Mouse (Mus musculus) forebrain, embryonic 14.5 days (tissue): ENCODE data around the gene Caly. TPM values are rescaled to one million over a fixed set of nuclear protein-coding genes. Genes with fewer than 3 reads are reported as not detected.
A peak's percentile ranks its signal among the peaks of the same experiment; 100 is the strongest.

Experiments used
- ATAC-seq: fragments of 200-750 bp; cut with Nextera tagmentation; 2 replicates; pipeline ENCODE4 v1.8.0; 2017; ENCODE audit warnings: mild to moderate bottlenecking, moderate library complexity
- DNase-seq: peaks from one replicate; pipeline ENCODE4 v3.0.0-alpha.2; 2015; ENCODE audit warnings: low spot score
- H3K27ac ChIP-seq: fragments of 300-500 bp; sonication (generic); 2 replicates; pipeline ENCODE4 v1.5.1; 2014; ENCODE audit warnings: low read depth, mild to moderate bottlenecking, control low read depth, low read length, moderate library complexity
- H3K27me3 ChIP-seq: fragments of 300-500 bp; sonication (generic); replicated peaks from 2 replicates; pipeline ENCODE4 v1.6.1; 2014; ENCODE audit warnings: low read length, control low read depth, mixed read lengths; ENCODE audit not compliant: control insufficient read depth, insufficient read depth
- H3K36me3 ChIP-seq: fragments of 300-500 bp; sonication (generic); 2 replicates; pipeline ENCODE4 v1.6.1; 2014; ENCODE audit warnings: low read length, control low read depth; ENCODE audit not compliant: control insufficient read depth, insufficient read depth
- H3K4me1 ChIP-seq: fragments of 300-500 bp; sonication (generic); 2 replicates; pipeline ENCODE4 v1.6.1; 2014; ENCODE audit warnings: antibody characterized with exemption, low read length, control low read depth; ENCODE audit not compliant: control insufficient read depth, insufficient read depth
- H3K4me2 ChIP-seq: fragments of 300-500 bp; sonication (generic); 2 replicates; pipeline ENCODE4 v1.6.1; 2014; ENCODE audit warnings: mild to moderate bottlenecking, control low read depth, low read length
- H3K4me3 ChIP-seq: fragments of 300-500 bp; sonication (generic); 2 replicates; pipeline ENCODE4 v1.5.1; 2014; ENCODE audit warnings: low read depth, low read length, control low read depth
- H3K9ac ChIP-seq: fragments of 300-500 bp; sonication (generic); 2 replicates; pipeline ENCODE4 v1.6.1; 2014; ENCODE audit warnings: mild to moderate bottlenecking, low read length, control low read depth, moderate library complexity
- H3K9me3 ChIP-seq: fragments of 300-500 bp; sonication (generic); replicated peaks from 2 replicates; pipeline ENCODE4 v1.6.1; 2016; ENCODE audit warnings: low read length, control low read depth, mixed read lengths; ENCODE audit not compliant: control insufficient read depth
- WGBS: fragments of 180-500 bp; shearing (Covaris S2); extraction: QIAGEN DNeasy Blood & Tissue Kit; methylation state at CpG from one replicate; pipeline ENCODE4 v1.1.7; 2014; 5-methylcytosine and 5-hydroxymethylcytosine counted together
- polyA plus RNA-seq: library from polyadenylated mRNA; unstranded; fragments of >200 nt; fragmentation: Nextera tagmentation; extraction: Ambion mirVana; gene quantifications from 2 replicates; pipeline ENCODE4 v1.2.1, GENCODE M21; 2014

Caly gene
- polyA plus RNA-seq, 1 experiment from 2014 or later, result 114 TPM

GRCm38 (mm10) chr7:140057413-140058407 lies 24.6 kb downstream of the Caly start:
- H3K36me3 ChIP-seq, result no peaks in the 10 kb centered on the region
- DNase-seq (peak; percentile 90), ATAC-seq (peak; percentile 78)
- peak overlapping the region; percentile 91 for H3K27ac ChIP-seq
- peaks cover 8% of the 10 kb centered on the region; the same call in 1 of the 2 replicates for H3K27me3 ChIP-seq
- peak overlapping the region; percentile 83 for H3K9ac ChIP-seq
- 3% methylated on average over 52 of the region's 53 CpGs for WGBS
- H3K4me1 ChIP-seq, result peaks cover 33% of the 10 kb centered on the region
- H3K4me2 ChIP-seq, result peak overlapping the region; percentile 83
- H3K4me3 ChIP-seq, result peak overlapping the region; percentile 46
- H3K9me3 ChIP-seq, result no peaks in the 10 kb centered on the region

GRCm38 (mm10) chr7:140054124-140054523 lies 28.2 kb downstream of the Caly start:
- Histone ChIP-seq H3K27me3 (peaks cover 38% of the 10 kb centered on the region), H3K4me3 (no peak overlapping the region), H3K9ac (no peak overlapping the region), H3K9me3 (no peaks in the 10 kb centered on the region), H3K4me1 (peaks cover 19% of the 10 kb centered on the region), H3K36me3 (no peaks in the 10 kb centered on the region), H3K27ac (no peak overlapping the region), H3K4me2 (no peak overlapping the region)
- DNase-seq, result no peak
- no peak for ATAC-seq
- 80% methylated on average over 4 of the region's 4 CpGs for WGBS

- Histone ChIP-seq H3K4me1 (peaks cover 15% of the 10 kb centered on the region), H3K9me3 (no peaks in the 10 kb centered on the region), H3K36me3 (no peaks in the 10 kb centered on the region), H3K9ac (no peak overlapping the region; the same call in 1 of the 2 replicates), H3K27ac (no peak overlapping the region), H3K4me2 (peak overlapping the region; percentile 65), H3K27me3 (peaks cover 83% of the 10 kb centered on the region), H3K4me3 (peak overlapping the region; percentile 33)
- DNase-seq, result peak; percentile 70
- peak; percentile 77 for ATAC-seq
- WGBS, result under 1% methylated on average over 34 of the region's 34 CpGs
Measured at GRCm38 (mm10) chr7:140049115-140049689, 33.1 kb downstream of the Caly start.

GRCm38 (mm10) chr7:140048361-140049114 lies 33.8 kb downstream of the Caly start, which contains the start of gene Msx3:
TSS of gene Msx3 (minus strand) at chr7:140049089.
- H3K4me2 ChIP-seq, result peak within 1 kb of the TSS; percentile 65
- H3K4me1 ChIP-seq, result peaks cover 15% of the 10 kb centered on the region
- under 1% methylated on average over 56 of the region's 56 CpGs for WGBS
- no peak for DNase-seq
- H3K9ac ChIP-seq, result peak within 1 kb of the TSS; percentile 43
- no peaks in the 10 kb centered on the region for H3K9me3 ChIP-seq
- peaks cover 84% of the 10 kb centered on the region for H3K27me3 ChIP-seq
- ATAC-seq, result peak; percentile 2
- peak within 1 kb of the TSS; percentile 33 for H3K4me3 ChIP-seq
- H3K27ac ChIP-seq, result no peak within 1 kb of the TSS
- H3K36me3 ChIP-seq, result no peaks in the 10 kb centered on the region

GRCm38 (mm10) chr7:140047811-140048311 lies 34.5 kb downstream of the Caly start:
- Histone ChIP-seq H3K9ac (0 out of 2 replicates have a peak overlapping the region, but pooled peaks have one; percentile 40), H3K27ac (no peak overlapping the region)
- peak; percentile 56 for ATAC-seq

GRCm38 (mm10) chr7:140045546-140045945 lies 36.8 kb downstream of the Caly start:
- peaks cover 5% of the 10 kb centered on the region for H3K36me3 ChIP-seq
- H3K27me3 ChIP-seq, result peaks cover 64% of the 10 kb centered on the region
- no peak for DNase-seq
- 81% methylated on average over 4 of the region's 4 CpGs for WGBS
- no peak overlapping the region for H3K4me3 ChIP-seq
- H3K27ac ChIP-seq, result no peak overlapping the region
- H3K4me1 ChIP-seq, result peaks cover 15% of the 10 kb centered on the region
- H3K9me3 ChIP-seq, result no peaks in the 10 kb centered on the region
- H3K9ac ChIP-seq, result no peak overlapping the region
- no peak for ATAC-seq
- H3K4me2 ChIP-seq, result no peak overlapping the region

More at GRCm38 (mm10) chr7:140047811-140048311, 34.5 kb downstream of the Caly start:
- Histone ChIP-seq H3K9me3 (no peaks in the 10 kb centered on the region), H3K27me3 (peaks cover 82% of the 10 kb centered on the region), H3K4me1 (peaks cover 15% of the 10 kb centered on the region), H3K4me3 (peak overlapping the region; percentile 33), H3K4me2 (peak overlapping the region; percentile 65), H3K36me3 (no peaks in the 10 kb centered on the region)
- WGBS, result under 1% methylated on average over 33 of the region's 33 CpGs
- DNase-seq, result peak; percentile 46

GRCm38 (mm10) chr7:140042728-140043127 lies 39.6 kb downstream of the Caly start:
- H3K27me3 ChIP-seq, result peaks cover 36% of the 10 kb centered on the region
- H3K4me1 ChIP-seq, result peaks cover 2% of the 10 kb centered on the region; the same call in 1 of the 2 replicates
- H3K9ac ChIP-seq, result no peak overlapping the region
- DNase-seq (no peak), ATAC-seq (no peak)
- no peak overlapping the region for H3K27ac ChIP-seq
- no peak overlapping the region for H3K4me2 ChIP-seq
- 60% methylated on average over 3 of the region's 3 CpGs for WGBS
- H3K36me3 ChIP-seq, result peaks cover 16% of the 10 kb centered on the region
- no peak overlapping the region for H3K4me3 ChIP-seq
- H3K9me3 ChIP-seq, result no peaks in the 10 kb centered on the region

- Histone ChIP-seq H3K9ac (peak overlapping the region; percentile 81), H3K36me3 (peaks cover 31% of the 10 kb centered on the region), H3K27me3 (no peaks in the 10 kb centered on the region), H3K27ac (no peak overlapping the region), H3K9me3 (no peaks in the 10 kb centered on the region), H3K4me3 (peak overlapping the region; percentile 88), H3K4me2 (peak overlapping the region; percentile 60), H3K4me1 (peaks cover 16% of the 10 kb centered on the region)
- no peak for DNase-seq
- WGBS, result 50% methylated on average over 3 of the region's 3 CpGs
- ATAC-seq, result no peak
Measured at GRCm38 (mm10) chr7:140037171-140037555, 45.2 kb downstream of the Caly start.
